Mouse (Mus musculus) yolk sac, embryonic 10.5 days (tissue): ENCODE data around the gene Lrrc32.

ENCODE experiments used
- DNase-seq: peaks from one replicate; pipeline ENCODE4 v3.0.0-alpha.2; 2017; ENCODE audit warnings: low spot score

The Lrrc32 gene

GRCm38 (mm10) chr7:98488398-98489130, 519 bp upstream of the Lrrc32 start:
- no peak for DNase-seq

- DNase-seq = peak; percentile 74
These were observed 571 bp downstream of the Lrrc32 start for GRCm38 (mm10) chr7:98489623-98490084.

- DNase-seq = no peak
These were observed 1.2 kb downstream of the Lrrc32 start for GRCm38 (mm10) chr7:98490328-98490727.

- DNase-seq = no peak
These were observed 1.8 kb downstream of the Lrrc32 start for GRCm38 (mm10) chr7:98490911-98491310.

GRCm38 (mm10) chr7:98491451-98492200, 2.5 kb downstream of the Lrrc32 start:
- DNase-seq = no peak

GRCm38 (mm10) chr7:98492331-98492730, 3.2 kb downstream of the Lrrc32 start:
- no peak for DNase-seq

GRCm38 (mm10) chr7:98493307-98493706, 4.2 kb downstream of the Lrrc32 start:
- DNase-seq = no peak

GRCm38 (mm10) chr7:98493901-98494480, 4.9 kb downstream of the Lrrc32 start:
- DNase-seq = no peak

- no peak for DNase-seq
These were observed 6.5 kb downstream of the Lrrc32 start for GRCm38 (mm10) chr7:98495591-98495990.

- DNase-seq = no peak
These were observed 8.4 kb downstream of the Lrrc32 start for GRCm38 (mm10) chr7:98497451-98497850.

GRCm38 (mm10) chr7:98498101-98498500, 9.0 kb downstream of the Lrrc32 start:
- no peak for DNase-seq

GRCm38 (mm10) chr7:98498656-98499560, 9.8 kb downstream of the Lrrc32 start:
- DNase-seq = no peak

GRCm38 (mm10) chr7:98499561-98500292, 10.6 kb downstream of the Lrrc32 start:
- DNase-seq = no peak

GRCm38 (mm10) chr7:98500470-98500869, 11.4 kb downstream of the Lrrc32 start:
- no peak for DNase-seq

- no peak for DNase-seq
These were observed 12.0 kb downstream of the Lrrc32 start for GRCm38 (mm10) chr7:98501078-98501477.

- no peak for DNase-seq
These were observed 13.8 kb downstream of the Lrrc32 start for GRCm38 (mm10) chr7:98502921-98503320.

- peak; percentile 56 for DNase-seq
These were observed 15.0 kb downstream of the Lrrc32 start for GRCm38 (mm10) chr7:98503951-98504647.

GRCm38 (mm10) chr7:98504726-98505314, 15.7 kb downstream of the Lrrc32 start:
- DNase-seq = no peak

GRCm38 (mm10) chr7:98505664-98506063, 16.6 kb downstream of the Lrrc32 start:
- no peak for DNase-seq
